In the genomic region with DNA sequence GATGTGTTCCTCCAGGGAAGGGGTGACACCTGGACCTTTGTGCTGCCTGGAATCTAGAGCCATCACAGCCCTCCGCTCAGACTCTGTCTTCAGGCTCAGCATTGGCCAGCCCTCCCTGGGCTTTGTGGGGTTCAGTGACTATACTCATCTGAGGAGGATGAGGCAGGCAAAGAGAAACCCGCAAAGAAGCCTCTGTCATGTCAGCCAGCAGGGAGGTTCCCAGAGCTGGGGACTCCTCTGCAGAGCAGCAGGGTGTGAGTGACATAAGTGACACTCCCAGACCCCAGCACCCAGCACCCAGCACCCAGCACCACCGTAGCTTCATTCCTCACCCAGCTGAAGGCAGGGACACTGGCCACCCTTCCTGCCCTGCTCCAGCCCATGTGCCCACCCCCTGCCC, we compare ENCODE assay signal across 15 mouse cellular contexts. TPM values are rescaled to one million over a fixed set of nuclear protein-coding genes. Genes with fewer than 3 reads are reported as not detected.
"Had no signal": no experiment of that assay in that cellular context is flagged by ENCODE, and none has a peak within 500 bp of the region (broad histone marks: within the 10 kb centered on the region; RNA-seq: fewer than 3 reads in every experiment).

No protein-coding gene starts in this region.

- H3K9ac ChIP-seq: limb, embryonic 13.5 days; liver, embryonic 13.5 days; lung, embryonic 14.5 days; stomach, embryonic 15.5 days had no signal

- H3K36me3 ChIP-seq: limb, embryonic 10.5 days; limb, embryonic 13.5 days; liver, embryonic 13.5 days; stomach, embryonic 15.5 days had no signal

- H3K4me3 ChIP-seq: layer of hippocampus, adult 2 months; limb, embryonic 10.5 days; limb, embryonic 13.5 days; liver, embryonic 13.5 days; stomach, embryonic 15.5 days had no signal

- H3K4me2 ChIP-seq: limb, embryonic 13.5 days; liver, embryonic 13.5 days; lung, embryonic 14.5 days; midbrain, embryonic 11.5 days; stomach, embryonic 15.5 days had no signal

- H3K27ac ChIP-seq: layer of hippocampus, adult 2 months; limb, embryonic 10.5 days; limb, embryonic 13.5 days; liver, embryonic 13.5 days; macrophage; stomach, embryonic 15.5 days had no signal

- H3K27me3 ChIP-seq: limb, embryonic 13.5 days; stomach, embryonic 15.5 days had no signal

- DNase-seq: kidney, adult 18-20 months; kidney, adult 9 months; layer of hippocampus, adult 9-11 months; liver, embryonic 13.5 days; lung, embryonic 14.5 days; midbrain, embryonic 14.5 days; thymus, postnatal 25 days had no signal

- ATAC-seq: lung, postnatal 0 days had no signal

- H3K9me3 ChIP-seq: limb, embryonic 10.5 days; stomach, embryonic 15.5 days had no signal

- H3K4me1 ChIP-seq: limb, embryonic 13.5 days; liver, embryonic 13.5 days; stomach, embryonic 15.5 days had no signal

RNA-seq across cellular contexts. Expression of a gene that starts 26.7 kb away (rescaled TPM):
- total RNA-seq: midbrain, postnatal 0 days had no signal
